Mouse (Mus musculus): Measurements from ENCODE around the gene Senp1.

Senp1 gene

GRCm38 (mm10) chr15:98107703-98108296 lies 14.3 kb upstream of the Senp1 start:
- no peak for DNase-seq (ENCODE audit: low spot score in 2 of 2)

GRCm38 (mm10) chr15:98107230-98107629 lies 13.7 kb upstream of the Senp1 start:
- no peak for DNase-seq (ENCODE audit: low spot score in 2 of 2)

GRCm38 (mm10) chr15:98106506-98106905 lies 13.0 kb upstream of the Senp1 start:
- no peak for DNase-seq (ENCODE audit: low spot score in 2 of 2)

- DNase-seq (ENCODE audit: low spot score in 2 of 2), result no peak
Measured at GRCm38 (mm10) chr15:98102401-98102800, 8.9 kb upstream of the Senp1 start.

GRCm38 (mm10) chr15:98098519-98098918 lies 5.0 kb upstream of the Senp1 start:
- DNase-seq (ENCODE audit: low spot score in 2 of 2), result no peak

- no peak for DNase-seq (ENCODE audit: low spot score in 2 of 2)
Measured at GRCm38 (mm10) chr15:98096957-98097356, 3.4 kb upstream of the Senp1 start.

GRCm38 (mm10) chr15:98094905-98095304 lies 1.4 kb upstream of the Senp1 start:
- no peak for DNase-seq (ENCODE audit: low spot score in 2 of 2)

- peak in 1 of 2 experiments; percentile 32 for DNase-seq (ENCODE audit: low spot score in 2 of 2)
Measured at GRCm38 (mm10) chr15:98092372-98093120, 998 bp downstream of the Senp1 start, which contains the start of gene Pfkm. TSS of gene Pfkm (plus strand) at chr15:98092589.

- no peak for DNase-seq (ENCODE audit: low spot score in 2 of 2)
Measured at GRCm38 (mm10) chr15:98091841-98092240, 1.7 kb downstream of the Senp1 start.

GRCm38 (mm10) chr15:98089421-98090183 lies 3.9 kb downstream of the Senp1 start:
- DNase-seq (ENCODE audit: low spot score in 2 of 2), result no peak

- DNase-seq (ENCODE audit: low spot score in 2 of 2), result no peak
Measured at GRCm38 (mm10) chr15:98088889-98089288, 4.7 kb downstream of the Senp1 start.

GRCm38 (mm10) chr15:98076901-98077300 lies 16.6 kb downstream of the Senp1 start:
- DNase-seq (ENCODE audit: low spot score in 2 of 2), result no peak

- DNase-seq (ENCODE audit: low spot score in 2 of 2), result no peak
Measured at GRCm38 (mm10) chr15:98075034-98075433, 18.5 kb downstream of the Senp1 start.

GRCm38 (mm10) chr15:98074521-98074920 lies 19.0 kb downstream of the Senp1 start:
- DNase-seq (ENCODE audit: low spot score in 2 of 2), result no peak

GRCm38 (mm10) chr15:98070376-98070775 lies 23.2 kb downstream of the Senp1 start:
- DNase-seq (ENCODE audit: low spot score in 2 of 2), result no peak

- DNase-seq (ENCODE audit: low spot score in 2 of 2), result no peak
Measured at GRCm38 (mm10) chr15:98069566-98070245, 23.8 kb downstream of the Senp1 start.

GRCm38 (mm10) chr15:98068506-98068905 lies 25.0 kb downstream of the Senp1 start:
- DNase-seq (ENCODE audit: low spot score in 2 of 2), result no peak

- DNase-seq (ENCODE audit: low spot score in 2 of 2), result no peak
Measured at GRCm38 (mm10) chr15:98067492-98067891, 26.1 kb downstream of the Senp1 start.

GRCm38 (mm10) chr15:98066602-98067001 lies 26.9 kb downstream of the Senp1 start:
- no peak for DNase-seq (ENCODE audit: low spot score in 2 of 2)

GRCm38 (mm10) chr15:98065881-98066280 lies 27.7 kb downstream of the Senp1 start:
- no peak for DNase-seq (ENCODE audit: low spot score in 2 of 2)

GRCm38 (mm10) chr15:98055246-98055645 lies 38.3 kb downstream of the Senp1 start:
- DNase-seq (ENCODE audit: low spot score in 2 of 2), result no peak

- DNase-seq (ENCODE audit: low spot score in 2 of 2), result no peak
Measured at GRCm38 (mm10) chr15:98051685-98052084, 41.9 kb downstream of the Senp1 start.
